Mouse (Mus musculus) C2C12 (cell line): ENCODE measurements around the gene Hmx1.

Experiments
- CEBPB ChIP-seq: IDR thresholded peaks from one replicate; pipeline ENCODE4 v1.6.1; 2011; ENCODE audit warnings: low read depth, mild to moderate bottlenecking, control low read depth, moderate library complexity
- CTCF ChIP-seq: IDR thresholded peaks from one replicate; pipeline ENCODE4 v1.5.1; 2011; ENCODE audit not compliant: control insufficient read depth, insufficient read depth, insufficient read length
- FOSL1 ChIP-seq: IDR thresholded peaks from one replicate; pipeline ENCODE4 v1.8.0; 2011; ENCODE audit warnings: mild to moderate bottlenecking, low read length; ENCODE audit not compliant: poor library complexity, insufficient read depth, severe bottlenecking
- MAX ChIP-seq: IDR thresholded peaks from one replicate; pipeline ENCODE4 v1.6.1; 2011; ENCODE audit warnings: mild to moderate bottlenecking, control low read depth
- USF1 ChIP-seq: IDR thresholded peaks from one replicate; pipeline ENCODE4 v1.6.1; 2011; ENCODE audit warnings: low read depth, mild to moderate bottlenecking, control low read depth, moderate library complexity

DNA sequence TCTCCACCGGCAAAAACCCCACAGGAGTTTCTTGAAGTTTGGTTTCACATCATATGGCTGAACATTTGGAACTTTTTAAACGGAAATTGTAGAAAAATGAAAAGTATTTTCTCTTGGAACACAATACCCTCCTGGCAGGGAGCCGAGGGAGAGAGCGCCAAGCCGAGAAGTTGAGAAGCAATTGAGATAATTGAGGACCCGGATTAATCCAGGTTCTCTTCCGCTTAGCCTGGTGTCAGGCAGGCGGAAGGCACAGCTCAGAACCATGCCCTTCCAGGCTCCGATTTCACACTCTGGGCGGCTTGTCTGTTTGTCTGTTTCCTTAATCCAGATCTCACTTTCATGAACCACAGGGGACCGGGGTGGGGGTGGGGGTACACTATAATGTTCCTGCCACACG is 23.9 kb downstream of the Hmx1 start:
- TF ChIP-seq CTCF (no peak), FOSL1 (no peak), USF1 (no peak), CEBPB (no peak), MAX (no peak)
